8 mouse cellular contexts compared by ENCODE assay signal in the genomic region with DNA sequence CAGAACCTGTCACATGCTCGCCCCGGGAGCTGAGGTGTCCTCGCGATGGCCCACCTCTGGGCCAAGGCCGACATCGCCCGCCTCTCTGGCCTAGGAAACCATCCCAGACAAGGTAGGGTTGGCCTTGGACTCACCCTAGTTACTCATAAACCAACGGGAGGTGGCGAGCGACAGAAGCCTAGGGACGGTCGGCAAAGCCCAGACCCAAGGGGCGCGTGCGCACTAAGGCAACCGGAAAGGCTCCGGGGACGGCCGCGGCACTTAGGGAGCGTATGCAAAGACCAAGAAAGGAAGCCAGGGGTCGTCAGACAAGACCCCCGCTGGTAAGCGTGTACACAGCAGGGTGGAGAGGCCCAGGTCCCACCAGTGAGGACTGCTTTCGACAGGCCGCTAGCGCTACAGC. TPM values are rescaled to one million over a fixed set of nuclear protein-coding genes. Genes with fewer than 3 reads are reported as not detected.
DNase-seq lines count a peak whose midpoint lies in the region; ATAC-seq lines count a peak whose summit lies in the region.

A gene (plus strand): TSS at position 208 of the 403 bp plus-strand sequence.

- peak; percentile 98 for DNase-seq in R1 (ENCODE audit: low read depth, low spot score)
- DNase-seq in cerebellum, postnatal 25 days, result peak; percentile 93 to 94
- DNase-seq in frontal cortex, postnatal 36 days (ENCODE audit: low spot score in 2 of 2), result peak; percentile 88 to 89
- peak; percentile 73 for DNase-seq in left cerebral cortex, adult 11 months (ENCODE audit: low spot score)
- DNase-seq in lung, postnatal 4 days, result peak; percentile 92 to 95
- peak; percentile 92 for DNase-seq in retina, postnatal 7 days (ENCODE audit: low read depth, low spot score)
- DNase-seq in urinary bladder, adult 2 months (ENCODE audit: low spot score), result peak; percentile 81

- H3K4me1 ChIP-seq in hindbrain, embryonic 15.5 days (replicated peaks), result peaks cover 24% of the 10 kb centered on the region

- ATAC-seq in hindbrain, embryonic 15.5 days (ENCODE audit: low FRiP score, low read depth), result peak; percentile 78

- H3K27me3 ChIP-seq in hindbrain, embryonic 15.5 days, result no peaks in the 10 kb centered on the region

- H3K36me3 ChIP-seq in hindbrain, embryonic 15.5 days, result peaks cover 11% of the 10 kb centered on the region

- no peaks in the 10 kb centered on the region for H3K9me3 ChIP-seq in hindbrain, embryonic 15.5 days

- H3K9ac ChIP-seq in hindbrain, embryonic 15.5 days, result peak within 1 kb of the TSS; percentile 73

- H3K4me3 ChIP-seq in hindbrain, embryonic 15.5 days, result peak within 1 kb of the TSS; percentile 53

- H3K4me2 ChIP-seq in hindbrain, embryonic 15.5 days, result peak within 1 kb of the TSS; percentile 68

- peak within 1 kb of the TSS; percentile 98 for H3K27ac ChIP-seq in hindbrain, embryonic 15.5 days (replicated peaks)

- under 1% methylated on average over 27 of the region's 27 CpGs for WGBS in hindbrain, embryonic 15.5 days

RNA-seq across cellular contexts. Expression of the gene that starts here (rescaled TPM):
- polyA plus RNA-seq in hindbrain, embryonic 15.5 days (2015; fragmentation: Nextera tagmentation; extraction: Ambion mirVana), result 111 and 114 TPM in 2 replicates
- 87.0 and 88.2 TPM in 2 replicates for polyA plus RNA-seq in urinary bladder, adult 2 months (2012; rRNA removed)

Comparison
In these comparisons a context has a peak if more than half of its experiments do, and no peak if none do; other contexts are left out.
1. Peak in every context shown above with its lines: DNase-seq, ATAC-seq, H3K4me3 ChIP-seq and H3K27ac ChIP-seq.